Comparison of ENCODE assay signal across 8 mouse cellular contexts in genomic region chr7:13043445-13044253, GRCm38 (mm10). TPM values are rescaled to one million over a fixed set of nuclear protein-coding genes. Genes with fewer than 3 reads are reported as not detected.
DNase-seq lines count a peak whose midpoint lies in the region; ATAC-seq and TF ChIP-seq lines count a peak whose summit lies in the region.

No protein-coding gene starts in this region.

- DNase-seq in adrenal gland, adult 2 months: peak; percentile 62
- DNase-seq in adrenal gland, adult 18-20 months (ENCODE audit: low spot score in 2 of 2): no peak
- peak; percentile 69 for DNase-seq in right cerebral cortex, postnatal 25 days
- no peak for DNase-seq in right cerebral cortex, adult 2 months (ENCODE audit: low spot score in 2 of 2)
- peak; percentile 33 for DNase-seq in kidney, postnatal 0 days (ENCODE audit: low spot score)
- no peak for DNase-seq in spleen, postnatal 36 days (ENCODE audit: low spot score in 2 of 2)

- H3K36me3 ChIP-seq in forebrain, embryonic 15.5 days: no peaks in the 10 kb centered on the region
- H3K36me3 ChIP-seq in kidney, postnatal 0 days (ENCODE audit: insufficient read depth, low read length): no peaks in the 10 kb centered on the region
- no peaks in the 10 kb centered on the region for H3K36me3 ChIP-seq in midbrain, embryonic 12.5 days

- H3K27ac ChIP-seq in forebrain, embryonic 15.5 days (replicated peaks): no peak overlapping the region
- H3K27ac ChIP-seq in kidney, postnatal 0 days: no peak overlapping the region
- H3K27ac ChIP-seq in midbrain, embryonic 12.5 days (replicated peaks): no peak overlapping the region; the same call in 1 of the 2 replicates

- peak overlapping the region; percentile 69 for H3K9ac ChIP-seq in forebrain, embryonic 15.5 days (replicated peaks)
- H3K9ac ChIP-seq in kidney, postnatal 0 days (ENCODE audit: low read depth, low read length): peak overlapping the region; percentile 38
- H3K9ac ChIP-seq in midbrain, embryonic 12.5 days (replicated peaks): peak overlapping the region; percentile 67

- WGBS in forebrain, embryonic 15.5 days: 5% methylated on average over 88 of the region's 88 CpGs
- WGBS in kidney, postnatal 0 days: 5% methylated on average over 88 of the region's 88 CpGs
- 6% methylated on average over 88 of the region's 88 CpGs for WGBS in midbrain, embryonic 12.5 days

- ATAC-seq in forebrain, embryonic 15.5 days (replicated peaks): peak; percentile 53
- peak; percentile 23; the same call in 1 of the 2 replicates for ATAC-seq in kidney, postnatal 0 days (replicated peaks; ENCODE audit: low FRiP score, low read depth)
- ATAC-seq in midbrain, embryonic 12.5 days (ENCODE audit: low FRiP score, low read depth): peak; percentile 35

- peaks cover 37% of the 10 kb centered on the region for H3K27me3 ChIP-seq in forebrain, embryonic 15.5 days
- peaks cover 9% of the 10 kb centered on the region for H3K27me3 ChIP-seq in kidney, postnatal 0 days (ENCODE audit: insufficient read depth, low read length)
- H3K27me3 ChIP-seq in midbrain, embryonic 12.5 days: peaks cover 53% of the 10 kb centered on the region

- peaks cover 22% of the 10 kb centered on the region for H3K4me1 ChIP-seq in forebrain, embryonic 15.5 days
- peaks cover 10% of the 10 kb centered on the region for H3K4me1 ChIP-seq in kidney, postnatal 0 days (replicated peaks; ENCODE audit: insufficient read depth, low read length)
- H3K4me1 ChIP-seq in midbrain, embryonic 12.5 days: peaks cover 22% of the 10 kb centered on the region

- H3K4me2 ChIP-seq in forebrain, embryonic 15.5 days (replicated peaks): peak overlapping the region; percentile 92
- peak overlapping the region; percentile 81 for H3K4me2 ChIP-seq in kidney, postnatal 0 days (ENCODE audit: low read length)
- peak overlapping the region; percentile 87 for H3K4me2 ChIP-seq in midbrain, embryonic 12.5 days (replicated peaks)

- peak overlapping the region; percentile 49 for H3K4me3 ChIP-seq in forebrain, embryonic 15.5 days
- peak overlapping the region; percentile 31 for H3K4me3 ChIP-seq in kidney, postnatal 0 days (replicated peaks; ENCODE audit: low read depth, low read length)
- H3K4me3 ChIP-seq in midbrain, embryonic 12.5 days: peak overlapping the region; percentile 50

- no peak for TF ChIP-seq CTCF in kidney, postnatal 0 days (IDR thresholded peaks at IDR 0.05; ENCODE audit: low read depth)

- no peaks in the 10 kb centered on the region for H3K9me3 ChIP-seq in forebrain, embryonic 15.5 days
- H3K9me3 ChIP-seq in kidney, postnatal 0 days (replicated peaks; ENCODE audit: low read length): no peaks in the 10 kb centered on the region
- peaks cover 6% of the 10 kb centered on the region; the same call in 1 of the 2 replicates for H3K9me3 ChIP-seq in midbrain, embryonic 12.5 days

RNA-seq across cellular contexts. Expression of gene Ube2m, which starts 5.6 kb away (rescaled TPM):
- 100 to 1,000 TPM; 196 to 219 TPM for total RNA-seq in adrenal gland, adult 2 months (2021)
- 98.5 and 122 TPM in 2 replicates for polyA plus RNA-seq in adrenal gland, adult 2 months (2012; rRNA removed)
- total RNA-seq in adrenal gland, adult 18-20 months (2021): 100 to 1,000 TPM; 162 to 182 TPM
- 118 and 131 TPM in 2 replicates for polyA plus RNA-seq in forebrain, embryonic 15.5 days (2015; fragmentation: Nextera tagmentation; extraction: Ambion mirVana)
- polyA plus RNA-seq in kidney, postnatal 0 days (2015; fragmentation: Nextera tagmentation; extraction: Ambion mirVana): 123 and 134 TPM in 2 replicates
- polyA plus RNA-seq in midbrain, embryonic 12.5 days (2016; fragmentation: Nextera tagmentation; extraction: Ambion mirVana): 143 and 149 TPM in 2 replicates

RNA-seq across cellular contexts. Expression of gene Chmp2a, which starts 9.0 kb away (rescaled TPM):
- 100 to 1,000 TPM; 212 to 215 TPM for total RNA-seq in adrenal gland, adult 2 months (2021)
- 37.2 and 41.9 TPM in 2 replicates for polyA plus RNA-seq in adrenal gland, adult 2 months (2012; rRNA removed)
- total RNA-seq in adrenal gland, adult 18-20 months (2021): 100 to 1,000 TPM; 210 to 213 TPM
- polyA plus RNA-seq in forebrain, embryonic 15.5 days (2015; fragmentation: Nextera tagmentation; extraction: Ambion mirVana): 180 and 184 TPM in 2 replicates
- 235 and 240 TPM in 2 replicates for polyA plus RNA-seq in kidney, postnatal 0 days (2015; fragmentation: Nextera tagmentation; extraction: Ambion mirVana)
- 139 and 150 TPM in 2 replicates for polyA plus RNA-seq in midbrain, embryonic 12.5 days (2016; fragmentation: Nextera tagmentation; extraction: Ambion mirVana)

RNA-seq across cellular contexts. Expression of gene Mzf1, which starts 10.9 kb away (rescaled TPM):
- total RNA-seq in adrenal gland, adult 2 months (2021): 1 to 10 TPM; 1.7 to 2.3 TPM
- polyA plus RNA-seq in adrenal gland, adult 2 months (2012; rRNA removed): 8.0 and 9.6 TPM in 2 replicates
- 1 to 10 TPM; 1.8 to 2.2 TPM for total RNA-seq in adrenal gland, adult 18-20 months (2021)
- 7.9 and 8.7 TPM in 2 replicates for polyA plus RNA-seq in forebrain, embryonic 15.5 days (2015; fragmentation: Nextera tagmentation; extraction: Ambion mirVana)
- polyA plus RNA-seq in kidney, postnatal 0 days (2015; fragmentation: Nextera tagmentation; extraction: Ambion mirVana): 2.3 and 2.6 TPM in 2 replicates
- 5.2 and 5.3 TPM in 2 replicates for polyA plus RNA-seq in midbrain, embryonic 12.5 days (2016; fragmentation: Nextera tagmentation; extraction: Ambion mirVana)

RNA-seq across cellular contexts. Expression of gene Zbtb45, which starts 33.8 kb away (rescaled TPM):
- 10 to 100 TPM; 10.7 to 15.5 TPM for total RNA-seq in adrenal gland, adult 2 months (2021)
- polyA plus RNA-seq in adrenal gland, adult 2 months (2012; rRNA removed): 53.7 and 59.9 TPM in 2 replicates
- 10 to 100 TPM; 12.1 to 12.5 TPM for total RNA-seq in adrenal gland, adult 18-20 months (2021)
- 40.4 and 44.2 TPM in 2 replicates for polyA plus RNA-seq in forebrain, embryonic 15.5 days (2015; fragmentation: Nextera tagmentation; extraction: Ambion mirVana)
- polyA plus RNA-seq in kidney, postnatal 0 days (2015; fragmentation: Nextera tagmentation; extraction: Ambion mirVana): 17.4 and 17.5 TPM in 2 replicates
- polyA plus RNA-seq in midbrain, embryonic 12.5 days (2016; fragmentation: Nextera tagmentation; extraction: Ambion mirVana): 36.6 and 37.1 TPM in 2 replicates

RNA-seq across cellular contexts. Expression of gene Trim28, which starts 44.7 kb away (rescaled TPM):
- 100 to 1,000 TPM; 212 to 228 TPM for total RNA-seq in adrenal gland, adult 2 months (2021)
- 173 and 261 TPM in 2 replicates for polyA plus RNA-seq in adrenal gland, adult 2 months (2012; rRNA removed)
- total RNA-seq in adrenal gland, adult 18-20 months (2021): 100 to 1,000 TPM; 201 to 235 TPM
- 252 and 278 TPM in 2 replicates for polyA plus RNA-seq in forebrain, embryonic 15.5 days (2015; fragmentation: Nextera tagmentation; extraction: Ambion mirVana)
- polyA plus RNA-seq in kidney, postnatal 0 days (2015; fragmentation: Nextera tagmentation; extraction: Ambion mirVana): 195 and 197 TPM in 2 replicates
- polyA plus RNA-seq in midbrain, embryonic 12.5 days (2016; fragmentation: Nextera tagmentation; extraction: Ambion mirVana): 376 and 420 TPM in 2 replicates

Comparison
In these comparisons a context has a peak if more than half of its experiments do, and no peak if none do; other contexts are left out.
1. DNase-seq: peak in adrenal gland, adult 2 months (single experiment), right cerebral cortex, postnatal 25 days (single experiment) and kidney, postnatal 0 days (single experiment); none in adrenal gland, adult 18-20 months (0 of 2), right cerebral cortex, adult 2 months (0 of 2) and spleen, postnatal 36 days (0 of 2).
2. Peak in every context shown above with its lines, with median percentiles within 50 percentile points of each other: ATAC-seq, H3K4me2 ChIP-seq, H3K4me3 ChIP-seq and H3K9ac ChIP-seq.